Mouse (Mus musculus) lung, adult 2 months (tissue): ENCODE measurements around the gene Smyd3. TPM values are rescaled to one million over a fixed set of nuclear protein-coding genes. Genes with fewer than 3 reads are reported as not detected.

Experiments
- DNase-seq: peaks from one replicate; pipeline ENCODE4 v3.0.0; 2022
- H3K4me1 ChIP-seq: fragments of 200-500 bp; 2 replicates; pipeline ENCODE4 v1.6.1; 2011; ENCODE audit warnings: low read length; ENCODE audit not compliant: control insufficient read depth, insufficient read depth
- H3K4me3 ChIP-seq: fragments of 200-500 bp; replicated peaks from 2 replicates; pipeline ENCODE3; 2011; ENCODE audit warnings: low read depth, mild to moderate bottlenecking, control low read depth, low read length; ENCODE audit errors: extremely low read depth
- CTCF ChIP-seq: fragments of 200-500 bp; IDR thresholded peaks from 2 replicates; pipeline ENCODE4 v1.5.1; 2011; ENCODE audit warnings: mild to moderate bottlenecking, low read length, control low read depth; ENCODE audit not compliant: insufficient read depth
- POLR2A ChIP-seq: fragments of 200-500 bp; IDR thresholded peaks from 2 replicates; pipeline ENCODE4 v1.6.1; 2011; ENCODE audit warnings: low read depth, mild to moderate bottlenecking, control low read depth, low read length, borderline replicate concordance; ENCODE audit errors: extremely low read depth
- WGBS: fragments of 180-500 bp; shearing (Covaris S2); methylation state at CpG from one replicate; pipeline ENCODE4 v1.1.7; 2018; 5-methylcytosine and 5-hydroxymethylcytosine counted together
- polyA plus RNA-seq: library from polyadenylated mRNA; depleted of rRNA; stranded (reverse); fragments of >200 nt; gene quantifications from 2 replicates; pipeline ENCODE4 v1.2.3, GENCODE M21; 2012

The Smyd3 gene
- polyA plus RNA-seq, 1 experiment: 4.7 TPM

GRCm38 (mm10) chr1:179398639-179399038 is 119.2 kb downstream of the Smyd3 start:
- Histone ChIP-seq H3K4me1 (no peaks in the 10 kb centered on the region), H3K4me3 (no peak overlapping the region)
- no peak for DNase-seq
- TF ChIP-seq POLR2A: no peak
- WGBS: 81% methylated on average over 4 of the region's 4 CpGs

- no peak for DNase-seq
- 59% methylated on average over 15 of the region's 15 CpGs for WGBS
- H3K4me3 ChIP-seq: no peak overlapping the region
- no peak for TF ChIP-seq CTCF
- H3K4me1 ChIP-seq: no peaks in the 10 kb centered on the region
Measured at GRCm38 (mm10) chr1:179386237-179386975, 131.4 kb downstream of the Smyd3 start.

GRCm38 (mm10) chr1:179385691-179386090 is 132.2 kb downstream of the Smyd3 start:
- no peaks in the 10 kb centered on the region for H3K4me1 ChIP-seq

GRCm38 (mm10) chr1:179384296-179384695 is 133.5 kb downstream of the Smyd3 start:
- WGBS: 72% methylated on average over 2 of the region's 2 CpGs
- DNase-seq: no peak
- TF ChIP-seq CTCF (no peak), POLR2A (no peak)
- Histone ChIP-seq H3K4me3 (no peak overlapping the region), H3K4me1 (no peaks in the 10 kb centered on the region)

More at GRCm38 (mm10) chr1:179385691-179386090, 132.2 kb downstream of the Smyd3 start:
- H3K4me3 ChIP-seq: no peak overlapping the region
- DNase-seq: no peak
- TF ChIP-seq CTCF: no peak
- no peak for TF ChIP-seq POLR2A
- 90% methylated on average over 7 of the region's 7 CpGs for WGBS

- no peak for TF ChIP-seq CTCF
- TF ChIP-seq POLR2A: no peak
- DNase-seq: no peak
- H3K4me1 ChIP-seq: no peaks in the 10 kb centered on the region
- no peak overlapping the region for H3K4me3 ChIP-seq
- WGBS: 94% methylated on average over 4 of the region's 4 CpGs
Measured at GRCm38 (mm10) chr1:179378102-179378501, 139.7 kb downstream of the Smyd3 start.

- no peaks in the 10 kb centered on the region for H3K4me1 ChIP-seq
- no peak overlapping the region for H3K4me3 ChIP-seq
- DNase-seq: no peak
- 89% methylated on average over 4 of the region's 4 CpGs for WGBS
- TF ChIP-seq POLR2A (no peak), CTCF (no peak)
Measured at GRCm38 (mm10) chr1:179374987-179375386, 142.9 kb downstream of the Smyd3 start.

- TF ChIP-seq CTCF (no peak), POLR2A (no peak)
- WGBS: 90% methylated on average over 11 of the region's 11 CpGs
- Histone ChIP-seq H3K4me1 (no peaks in the 10 kb centered on the region), H3K4me3 (no peak overlapping the region)
- no peak for DNase-seq
Measured at GRCm38 (mm10) chr1:179373911-179374310, 143.9 kb downstream of the Smyd3 start.

- TF ChIP-seq CTCF: no peak
- no peak for TF ChIP-seq POLR2A
- DNase-seq: no peak
- Histone ChIP-seq H3K4me3 (no peak overlapping the region), H3K4me1 (no peaks in the 10 kb centered on the region)
- WGBS: 74% methylated on average over 3 of the region's 3 CpGs
Measured at GRCm38 (mm10) chr1:179371191-179371590, 146.7 kb downstream of the Smyd3 start.

GRCm38 (mm10) chr1:179368426-179369010 is 149.3 kb downstream of the Smyd3 start:
- H3K4me1 ChIP-seq: no peaks in the 10 kb centered on the region
- H3K4me3 ChIP-seq: no peak overlapping the region
- DNase-seq: no peak
- TF ChIP-seq CTCF (no peak), POLR2A (no peak)
- WGBS: 92% methylated on average over 3 of the region's 3 CpGs

GRCm38 (mm10) chr1:179361481-179362466 is 156.1 kb downstream of the Smyd3 start:
- H3K4me3 ChIP-seq: no peak overlapping the region
- no peaks in the 10 kb centered on the region for H3K4me1 ChIP-seq
- 55% methylated on average over 8 of the region's 8 CpGs for WGBS
- TF ChIP-seq POLR2A (no peak), CTCF (no peak)
- DNase-seq: no peak
